Mouse (Mus musculus) kidney, postnatal 10 days (tissue): ENCODE measurements at regions not wholly inside any gene's neighbourhood (a gene's known extent, or its start where the extent isn't known, plus 50 kb on each side); places are given as distances from the start of the nearest gene placed in this dataset.
A peak's percentile ranks its signal among the peaks of the same experiment; 100 is the strongest.

ENCODE experiments used
- DNase-seq: peaks from one replicate; pipeline ENCODE4 v3.0.0; 2021; ENCODE audit warnings: mixed read lengths

DNA sequence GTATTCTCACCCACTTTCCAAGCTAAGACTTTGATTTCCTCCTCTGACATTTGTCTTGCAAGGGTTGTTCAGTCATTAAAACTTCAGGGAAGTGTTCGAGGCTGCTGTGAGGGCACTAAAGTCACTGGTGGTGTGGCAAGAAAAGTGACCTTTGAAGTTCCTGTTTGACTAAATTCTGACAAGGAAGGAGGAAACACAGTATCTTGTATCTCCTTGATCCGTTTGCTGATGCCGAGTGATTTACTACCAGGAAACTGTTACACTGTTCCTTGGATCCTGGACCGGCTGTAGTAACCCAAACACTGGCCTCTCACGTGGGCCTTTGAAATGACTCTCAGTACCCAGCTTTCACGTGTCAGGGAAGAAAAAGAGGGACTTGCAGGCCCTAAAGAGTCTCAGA lies 53.5 kb upstream of the Ralgapa2 start:
- DNase-seq: no peak

DNA sequence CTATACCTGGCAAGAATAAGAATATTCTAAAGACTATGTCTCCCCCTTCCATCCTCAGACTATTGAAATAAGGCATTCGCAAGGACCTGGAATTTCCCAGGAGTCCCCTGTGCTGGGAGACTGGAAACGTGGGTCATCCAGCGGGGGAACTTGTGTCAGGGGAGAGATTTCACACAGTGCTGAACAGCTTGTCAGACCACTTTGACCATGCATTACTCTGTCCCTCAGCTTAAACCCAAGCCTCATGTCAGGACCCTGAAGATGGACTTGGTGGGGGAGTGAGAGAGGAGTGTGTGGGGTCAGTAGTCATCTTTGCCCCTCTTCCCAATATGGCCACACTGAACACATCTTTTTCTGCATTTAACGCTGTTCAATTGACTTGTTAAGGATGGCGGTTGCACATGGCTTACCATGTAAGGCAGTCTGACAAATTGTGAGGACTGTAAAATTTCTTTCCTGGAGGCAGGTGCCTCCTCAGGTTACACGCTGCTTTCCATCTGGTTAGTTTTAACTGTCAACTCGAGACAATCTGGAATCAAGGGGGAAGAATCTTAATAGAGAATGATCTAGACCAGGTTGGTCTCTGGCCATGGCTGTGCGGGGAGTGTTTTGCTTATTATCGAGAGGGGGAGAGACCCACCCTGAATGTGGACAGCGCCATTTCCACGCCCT lies 56.2 kb upstream of the Ralgapa2 start:
- DNase-seq: no peak

DNA sequence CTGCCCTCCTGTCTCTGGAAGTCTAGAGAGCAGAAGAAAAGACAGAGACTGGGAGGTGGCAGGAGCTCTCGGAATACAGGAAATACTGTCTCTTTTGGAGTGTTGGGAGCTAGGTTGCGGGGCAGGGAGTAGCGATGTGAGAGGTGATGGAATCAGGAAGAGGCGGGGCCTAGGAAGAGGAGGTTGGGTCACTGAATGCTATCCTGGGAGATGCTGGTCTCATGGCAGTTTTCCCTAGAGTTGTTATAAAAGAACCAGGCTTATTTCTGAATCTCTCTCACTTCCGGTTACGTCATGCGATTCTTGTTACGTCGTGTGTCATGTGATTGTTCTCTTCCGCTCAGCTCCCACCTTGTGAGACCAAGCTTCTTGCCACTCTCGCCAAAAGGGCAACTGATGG lies 58.9 kb upstream of the Ralgapa2 start:
- DNase-seq: no peak

DNA sequence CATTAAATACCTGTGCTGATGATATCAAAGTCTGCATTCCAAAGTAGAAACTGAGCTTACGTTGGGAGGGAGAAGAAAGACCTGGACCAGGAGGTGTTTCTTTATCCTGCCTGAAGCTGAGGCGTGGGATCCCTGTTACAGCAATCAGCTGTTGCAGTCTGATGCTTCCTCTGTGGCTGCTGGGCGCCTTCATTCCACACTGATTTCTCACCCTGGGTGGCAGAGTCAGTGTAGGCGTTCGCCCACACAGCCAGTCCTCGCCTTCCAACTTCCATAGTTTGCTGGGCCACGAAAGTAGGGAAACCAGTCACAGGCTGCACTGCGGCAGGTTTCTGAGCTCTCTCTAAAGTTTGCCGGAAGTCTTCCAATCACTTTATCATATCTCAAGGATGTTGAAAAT lies 59.7 kb upstream of the Ralgapa2 start:
- DNase-seq: no peak

DNA sequence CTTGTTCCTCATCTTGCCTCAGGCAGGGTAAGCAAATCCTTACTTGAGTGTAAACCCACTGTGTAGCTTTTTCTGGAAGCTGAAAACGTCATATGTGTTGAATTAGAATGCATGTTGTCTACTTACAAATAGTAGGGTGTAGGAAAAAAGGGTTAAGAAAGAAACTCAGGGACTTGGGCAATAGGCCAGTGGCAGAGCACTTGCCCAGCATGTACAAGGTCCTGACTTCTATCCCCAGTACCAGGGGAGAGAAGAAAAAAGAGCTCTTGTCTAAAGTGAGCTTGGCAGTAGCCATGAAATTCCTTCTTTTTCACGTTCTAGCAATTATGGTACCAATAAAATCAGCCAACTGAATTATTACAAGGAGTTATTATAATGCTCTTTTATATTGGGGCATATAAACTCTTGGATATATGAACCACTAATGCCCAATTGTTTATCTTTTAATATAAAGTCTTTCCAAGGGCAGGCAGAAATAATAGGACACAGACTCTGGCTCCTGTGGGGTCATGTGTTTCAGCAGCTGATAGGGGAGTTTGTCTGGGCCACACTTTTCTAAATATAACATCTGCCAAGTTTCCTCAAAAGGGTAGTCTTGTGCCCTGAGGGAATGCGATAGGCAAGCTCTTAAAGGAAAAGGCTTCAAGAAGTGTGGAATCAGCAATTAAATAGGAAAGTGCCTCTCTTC lies 63.6 kb upstream of the Ralgapa2 start:
- no peak for DNase-seq

DNA sequence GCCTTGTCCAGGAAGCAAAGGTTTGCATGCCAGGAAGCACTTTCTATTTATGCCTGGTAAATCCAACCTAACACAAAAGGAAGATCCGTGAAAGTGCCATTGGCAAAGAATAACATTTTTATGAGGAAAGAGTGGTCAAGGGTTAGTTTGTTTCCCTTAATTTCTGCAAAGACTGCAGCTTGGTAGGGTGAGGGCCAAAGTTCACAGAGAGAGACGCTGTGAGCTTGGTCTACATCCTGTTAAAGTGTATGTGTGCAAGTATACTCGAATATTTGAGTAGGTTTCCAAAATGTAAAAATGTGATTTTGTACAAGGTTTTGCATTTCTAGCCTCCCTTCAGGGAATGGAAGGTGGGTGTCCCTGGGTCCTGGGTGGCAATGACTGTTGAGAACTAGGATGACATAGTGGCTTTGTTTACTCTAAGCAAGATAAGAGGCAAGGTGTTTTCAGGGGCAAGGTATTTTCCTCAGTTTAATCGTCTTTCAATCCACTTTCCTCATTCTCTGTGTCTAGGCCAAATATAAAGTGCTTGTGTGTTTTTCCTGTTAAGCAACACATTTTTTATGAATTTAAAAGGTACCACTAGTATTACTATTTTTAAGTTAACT lies 64.3 kb upstream of the Ralgapa2 start:
- peak; percentile 39 for DNase-seq

DNA sequence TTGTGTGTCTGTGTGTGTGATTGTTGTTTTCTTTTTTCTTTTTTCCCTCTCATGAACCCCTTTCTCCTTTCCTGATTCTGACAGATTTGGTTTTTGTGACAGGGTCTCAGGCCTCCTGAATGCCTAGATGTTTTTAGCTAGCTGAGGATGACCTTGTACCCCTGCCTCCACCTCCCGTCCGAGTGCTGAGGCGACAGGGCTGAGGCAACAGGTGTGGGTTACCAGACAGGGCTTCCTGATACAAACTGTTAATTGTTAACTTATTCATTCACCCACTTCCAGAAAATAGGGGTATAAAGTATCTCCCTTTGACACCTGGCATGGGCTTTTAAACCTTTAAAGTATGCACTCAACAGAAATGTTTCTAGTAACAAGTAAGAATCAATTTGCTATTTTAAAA lies 65.0 kb upstream of the Ralgapa2 start:
- peak; percentile 19 for DNase-seq

DNA sequence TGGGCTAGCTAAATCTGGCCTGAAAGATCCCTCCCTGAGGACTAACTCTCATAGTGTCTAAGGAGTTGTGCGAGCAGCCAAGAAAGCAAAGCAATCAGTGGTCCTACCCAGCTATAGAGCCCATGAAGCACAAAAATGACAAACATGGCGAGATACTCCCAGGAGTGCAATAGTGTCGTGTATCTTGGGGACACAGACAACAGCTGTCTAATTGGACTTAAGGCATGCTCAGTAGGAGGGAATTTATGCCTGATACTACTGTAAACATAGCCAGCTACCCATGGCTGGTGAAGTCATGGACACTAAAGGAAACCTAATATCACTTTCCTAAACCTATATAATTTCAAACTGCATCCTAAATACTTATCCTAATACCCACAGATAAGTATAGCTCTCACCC lies 69.1 kb upstream of the Ralgapa2 start:
- no peak for DNase-seq

DNA sequence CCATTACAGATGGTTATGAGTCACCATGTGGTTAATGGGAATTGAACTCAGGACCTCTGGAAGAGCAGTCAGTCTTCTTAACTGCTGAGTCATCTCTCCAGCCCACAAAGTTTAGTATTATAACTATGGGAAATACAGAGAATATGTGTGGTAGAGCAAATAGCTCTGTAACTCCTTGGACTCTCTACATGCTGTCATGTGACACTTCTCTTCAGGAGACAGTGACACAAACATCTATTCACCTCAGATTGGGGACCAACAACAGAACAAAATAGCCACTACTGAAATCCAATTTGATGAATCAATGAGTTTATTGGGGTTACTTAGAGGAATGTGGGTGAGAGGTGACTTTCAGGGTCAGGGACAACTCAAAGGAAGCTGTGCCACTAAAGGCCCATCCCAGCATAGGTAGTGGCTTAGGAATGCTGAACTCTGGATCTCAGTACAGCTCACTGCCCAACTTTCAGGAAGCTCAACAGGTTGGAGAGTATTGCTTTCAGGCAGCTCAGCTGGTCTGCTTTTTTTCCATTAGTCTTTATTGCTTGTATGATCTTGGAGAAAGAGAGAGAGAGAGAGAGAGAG lies 71.8 kb upstream of the Ralgapa2 start:
- DNase-seq: no peak

DNA sequence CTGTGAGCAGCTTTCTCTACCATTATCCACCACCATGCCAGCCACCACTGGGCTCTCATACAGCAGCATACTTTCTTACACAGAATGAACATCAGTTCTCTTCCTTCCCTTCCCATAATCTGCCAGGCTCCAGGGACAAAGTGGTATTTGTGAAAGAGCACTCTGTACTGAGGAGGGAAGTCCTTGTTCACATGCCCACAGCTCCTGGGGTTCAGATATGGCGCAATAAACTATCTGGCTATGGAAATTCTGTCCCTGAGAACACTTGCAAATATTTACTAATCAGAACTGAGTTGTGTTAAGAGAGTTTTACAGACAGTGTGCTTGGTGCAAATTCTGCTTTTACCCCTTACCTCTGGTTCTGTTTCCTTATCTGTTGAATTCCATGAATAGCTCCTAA lies 74.2 kb upstream of the Ralgapa2 start:
- no peak for DNase-seq

DNA sequence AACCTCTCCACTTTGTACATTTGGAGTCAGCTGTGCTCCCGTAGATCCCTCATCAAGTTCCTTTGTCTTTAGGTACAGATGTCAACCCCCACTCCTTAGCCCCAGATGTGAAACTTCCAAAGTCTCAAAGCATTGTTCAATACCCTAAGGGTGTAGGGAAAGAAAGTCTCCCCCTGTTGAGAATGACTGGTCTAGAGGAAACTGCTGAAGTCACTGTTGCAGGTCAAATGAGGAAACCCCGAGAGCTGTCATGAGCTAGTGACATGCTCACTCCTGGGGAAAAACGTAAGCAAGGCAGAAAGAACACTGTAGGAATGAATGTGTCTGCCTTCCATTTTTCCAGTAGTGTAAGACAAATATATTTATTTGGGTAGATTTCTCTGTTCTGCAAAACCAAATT lies 74.8 kb upstream of the Ralgapa2 start:
- DNase-seq: no peak

DNA sequence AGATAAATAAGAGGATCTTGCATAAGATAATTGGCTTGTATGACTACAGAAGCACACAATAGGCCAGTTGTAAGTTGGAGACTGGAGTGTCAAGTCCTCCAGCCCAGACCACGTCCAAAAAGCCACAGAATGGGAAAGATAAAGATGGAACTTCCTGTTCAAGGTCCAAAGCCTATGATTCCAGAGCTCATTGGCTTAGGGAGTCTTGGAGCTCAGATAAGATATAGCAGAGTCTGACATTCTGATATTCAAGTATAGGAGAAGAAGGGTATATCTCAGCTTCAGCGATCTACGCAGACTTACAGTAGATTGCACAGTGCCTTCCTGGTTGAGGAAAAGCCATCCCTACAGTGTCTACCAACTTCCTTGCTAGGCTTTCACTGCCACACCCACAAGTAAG lies 77.7 kb upstream of the Ralgapa2 start:
- DNase-seq: no peak

DNA sequence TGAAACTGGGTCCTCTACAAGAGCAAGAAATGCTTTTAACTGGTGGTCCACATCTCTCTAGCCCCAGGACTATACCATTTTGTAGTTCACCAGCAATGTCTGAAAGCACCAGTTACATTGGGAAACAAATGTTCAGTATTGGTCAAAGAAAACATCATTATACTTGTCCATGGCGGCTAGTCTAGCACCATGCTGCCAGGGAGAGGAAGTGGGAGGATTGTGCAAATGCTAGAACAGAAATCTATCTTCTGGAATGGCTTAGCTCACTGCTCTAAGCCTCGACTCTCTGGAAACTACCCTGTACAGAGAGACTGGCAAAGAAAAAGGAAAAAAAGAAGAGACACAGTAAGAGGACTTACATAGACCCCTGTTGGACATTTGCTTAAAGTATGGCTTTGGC lies 81.1 kb upstream of the Ralgapa2 start:
- no peak for DNase-seq

DNA sequence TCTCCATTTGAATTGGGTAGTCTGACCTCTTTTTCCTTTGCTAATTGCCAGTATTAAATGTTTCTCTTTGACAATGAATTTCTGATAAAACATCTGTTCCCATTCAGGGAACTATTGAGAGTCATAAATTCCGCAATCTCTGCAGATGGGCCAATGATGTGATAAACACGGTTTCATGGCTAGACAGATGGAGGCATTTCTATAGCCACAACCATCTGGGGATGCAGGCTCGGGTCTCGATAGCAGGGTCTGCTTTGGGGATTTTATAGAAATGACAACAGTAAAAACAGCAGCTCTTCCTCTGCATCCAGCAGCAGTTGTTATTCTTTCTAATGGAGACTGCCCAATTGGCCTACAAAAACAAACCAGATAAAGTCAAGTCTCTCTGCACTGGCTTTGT lies 82.1 kb upstream of the Ralgapa2 start:
- DNase-seq: no peak

DNA sequence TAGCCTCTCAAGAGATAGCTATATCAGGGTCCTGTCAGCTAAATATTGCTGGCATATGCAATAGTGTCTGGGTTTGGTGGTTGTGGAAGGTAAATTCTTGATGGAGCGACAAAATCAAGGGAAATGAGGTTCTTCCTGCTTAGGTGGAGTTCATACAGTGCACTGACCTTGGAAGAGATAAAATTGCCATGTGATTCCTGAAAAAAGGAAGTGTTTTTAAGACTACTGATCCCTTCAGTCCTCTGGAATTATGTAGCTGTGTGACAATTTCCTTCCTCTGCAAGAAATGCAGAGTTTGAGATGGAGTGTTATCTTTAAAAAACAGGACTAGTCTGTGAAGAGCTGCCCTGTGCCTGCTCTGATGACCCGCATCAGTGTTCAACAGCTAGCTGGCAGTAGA lies 83.5 kb upstream of the Ralgapa2 start:
- DNase-seq: no peak

DNA sequence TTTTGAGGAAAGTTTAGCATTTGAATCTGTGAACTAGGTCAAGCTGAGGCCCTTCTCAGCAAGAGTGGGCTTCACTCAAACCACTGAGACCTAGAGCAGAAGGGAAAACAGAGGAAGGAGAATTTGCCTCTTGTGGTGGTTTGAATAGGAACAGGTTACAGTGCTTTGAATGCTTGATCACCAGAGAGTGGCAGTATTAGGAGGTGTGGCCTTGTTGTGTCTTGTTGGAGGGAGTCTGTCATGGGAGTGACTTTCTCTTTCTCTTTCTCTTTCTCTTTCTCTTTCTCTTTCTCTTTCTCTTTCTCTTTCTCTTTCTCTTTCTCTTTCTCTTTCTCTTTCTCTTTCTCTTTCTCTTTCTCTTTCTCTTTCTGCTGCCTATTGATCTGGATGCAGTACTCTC lies 94.0 kb upstream of the Ralgapa2 start:
- DNase-seq: no peak

DNA sequence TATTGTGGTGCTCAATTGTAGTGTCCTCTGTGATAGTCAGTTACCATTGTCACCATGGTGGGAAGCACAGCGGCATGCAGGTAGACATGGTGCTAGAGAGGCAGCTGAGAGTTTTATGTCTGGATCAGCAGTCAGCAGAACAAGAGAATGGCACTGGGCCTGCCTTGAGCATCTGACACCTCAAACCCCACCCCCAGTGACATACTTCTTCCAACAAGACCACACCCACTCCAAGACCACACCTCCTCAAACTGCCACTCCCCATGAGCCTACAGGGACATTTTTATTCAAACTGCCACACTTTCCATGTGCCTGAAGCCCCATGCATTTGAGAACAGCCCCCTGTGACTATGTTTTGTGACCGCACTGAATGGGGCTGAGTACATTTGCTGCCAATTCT lies 98.8 kb upstream of the Ralgapa2 start:
- no peak for DNase-seq

DNA sequence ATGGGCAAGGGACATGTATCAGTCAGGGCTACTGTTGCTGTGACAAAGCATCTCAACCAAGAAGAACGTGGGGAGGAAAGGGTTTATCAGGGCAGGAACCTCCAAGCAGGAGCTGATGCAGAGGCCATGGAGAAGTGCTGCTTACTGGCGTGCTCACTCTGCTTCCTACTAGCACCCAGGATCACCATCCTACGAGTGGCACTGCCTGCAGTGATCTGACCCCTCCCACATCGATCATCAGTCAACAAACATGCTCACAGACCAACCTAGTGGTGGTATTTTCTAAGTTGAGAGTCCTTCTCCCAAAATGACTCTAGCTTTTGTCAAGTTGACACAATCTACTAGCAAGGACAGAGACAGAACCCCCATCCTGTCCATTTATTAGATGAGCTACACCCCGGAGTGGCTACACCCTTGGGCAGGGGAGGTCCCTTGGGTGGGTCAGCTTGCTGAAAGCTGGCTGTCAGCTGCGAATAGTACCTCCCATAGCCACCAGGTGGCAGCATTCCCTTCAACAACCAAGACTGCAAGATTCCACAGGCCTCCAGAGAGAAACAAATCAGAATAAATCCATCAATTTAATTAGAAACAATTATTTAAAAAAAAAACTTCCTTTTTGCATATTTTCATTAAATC lies 99.9 kb upstream of the Ralgapa2 start:
- peak; percentile 85 for DNase-seq

DNA sequence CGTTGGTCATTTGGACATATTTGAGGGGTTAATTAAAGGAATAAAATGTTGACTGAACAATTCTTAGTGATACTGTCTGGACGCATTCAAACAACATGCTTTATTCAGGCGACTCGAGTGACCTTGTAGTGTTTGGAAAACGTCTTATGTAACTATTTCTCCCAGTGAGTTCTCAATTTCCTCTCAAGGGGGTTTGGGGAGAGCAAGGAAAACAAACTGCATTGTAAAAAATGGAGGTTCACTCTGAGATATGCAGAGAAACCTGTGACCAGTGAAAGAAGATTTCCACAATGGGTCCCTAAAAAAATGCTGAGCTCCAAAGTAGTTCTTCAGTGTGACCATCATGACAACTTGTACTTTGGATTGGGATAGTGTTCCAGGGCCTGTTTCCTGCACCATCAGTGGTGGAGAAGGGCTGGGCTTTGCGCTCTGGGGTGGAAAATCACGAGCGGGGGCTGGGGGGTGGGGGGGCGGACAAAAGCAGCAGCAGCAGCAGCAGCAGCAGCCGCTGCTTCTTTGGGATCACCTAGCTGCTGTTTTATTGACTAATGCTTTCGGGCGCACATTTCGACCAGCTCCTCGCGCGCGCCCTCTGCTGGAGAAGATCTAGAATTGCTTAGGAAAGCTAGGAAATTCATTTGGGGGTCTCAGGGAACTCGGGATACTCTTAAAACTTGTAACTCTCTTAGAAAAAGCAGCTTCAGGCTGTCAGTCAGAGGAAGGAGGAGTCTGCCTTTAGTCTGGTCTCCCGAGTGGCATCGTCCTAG lies 100.6 kb upstream of the Ralgapa2 start:
- peak; percentile 71 for DNase-seq

DNA sequence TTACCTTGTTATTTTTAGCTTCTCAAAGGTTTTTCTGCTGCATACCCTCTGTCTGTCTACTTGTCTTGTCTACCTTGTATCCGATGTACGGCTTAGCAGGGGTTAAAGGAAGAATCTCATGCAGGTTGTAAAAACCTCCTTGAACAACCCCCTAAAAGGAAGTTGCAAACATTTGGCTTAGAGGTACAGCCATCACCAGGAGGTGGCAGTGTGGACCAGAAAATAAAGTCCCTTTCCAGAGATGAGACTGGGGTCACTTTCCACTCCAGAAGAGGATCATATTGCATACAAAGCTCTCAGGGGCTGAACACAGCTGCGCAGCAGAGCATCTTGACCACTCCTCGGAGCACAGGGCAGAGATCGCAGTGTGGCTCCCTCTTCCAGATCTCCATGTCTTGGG lies 109.0 kb upstream of the Ralgapa2 start:
- DNase-seq: peak; percentile 67

DNA sequence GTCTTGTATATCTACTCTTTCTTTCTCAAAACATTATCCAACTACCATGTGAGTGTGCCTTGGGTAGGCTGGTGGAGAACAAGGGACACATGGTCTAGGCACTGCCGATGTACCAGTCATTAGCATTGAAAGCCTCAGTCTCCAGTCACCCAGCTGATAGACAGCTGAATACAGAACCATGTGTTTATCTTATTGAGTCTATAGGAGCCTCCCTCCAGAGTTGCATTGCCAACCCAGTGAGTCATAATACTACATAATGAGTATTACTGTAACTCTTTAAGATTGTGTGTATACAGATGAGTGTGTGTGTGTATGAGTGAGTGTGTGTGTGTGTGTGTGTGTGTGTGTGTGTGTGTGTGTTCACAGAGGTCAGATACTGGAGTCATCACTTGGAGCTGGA lies 110.9 kb upstream of the Ralgapa2 start:
- DNase-seq: no peak

DNA sequence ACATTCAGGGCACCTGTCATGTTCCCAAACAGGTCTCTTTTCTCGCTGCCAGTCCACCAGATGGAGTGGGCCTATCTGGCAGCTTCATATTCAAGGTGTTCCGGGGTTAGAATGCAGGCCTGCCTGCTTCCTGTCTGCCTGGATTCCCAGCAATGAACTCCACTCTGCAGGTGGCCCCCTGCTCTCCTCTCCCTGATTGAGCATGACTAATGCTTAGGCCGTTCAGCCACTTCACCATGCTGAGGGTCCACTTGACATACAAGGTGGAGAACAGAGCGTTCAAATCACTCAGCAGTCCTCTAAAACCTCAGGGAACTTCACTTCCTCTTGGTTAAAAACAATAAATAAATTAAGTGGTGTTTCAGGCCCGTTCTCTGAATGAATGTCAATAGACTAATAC lies 112.1 kb upstream of the Ralgapa2 start:
- DNase-seq: no peak

DNA sequence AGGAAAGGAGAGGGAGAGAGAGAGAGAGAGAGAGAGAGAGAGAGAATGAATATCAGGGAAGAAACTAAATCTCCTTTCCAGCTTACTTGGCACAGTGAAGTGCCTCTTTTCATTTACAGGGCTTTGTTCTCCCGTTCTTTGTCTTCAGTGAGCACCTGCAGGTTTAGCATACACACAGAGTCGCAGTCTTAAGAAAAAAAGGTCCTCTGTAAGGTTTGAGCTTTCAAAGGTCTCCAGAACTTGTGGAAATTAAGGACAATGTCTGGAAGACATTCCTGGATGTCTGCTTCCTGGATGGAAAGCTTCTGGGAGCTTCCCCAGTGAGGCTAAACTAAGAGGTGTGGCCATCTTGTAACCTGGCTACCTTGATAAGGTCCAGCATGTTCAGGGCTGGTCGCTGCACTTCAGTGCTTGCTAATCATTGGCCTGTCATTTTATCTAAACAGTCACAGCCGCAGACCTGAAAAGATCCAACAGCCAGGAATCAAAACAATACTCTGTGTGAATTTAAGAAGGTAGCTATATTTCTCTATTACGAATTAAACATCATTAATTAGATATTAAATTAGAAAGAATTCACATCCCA lies 113.1 kb upstream of the Ralgapa2 start:
- no peak for DNase-seq
